Mouse (Mus musculus): Measurements from ENCODE around the gene Lemd1.

The Lemd1 gene

DNA sequence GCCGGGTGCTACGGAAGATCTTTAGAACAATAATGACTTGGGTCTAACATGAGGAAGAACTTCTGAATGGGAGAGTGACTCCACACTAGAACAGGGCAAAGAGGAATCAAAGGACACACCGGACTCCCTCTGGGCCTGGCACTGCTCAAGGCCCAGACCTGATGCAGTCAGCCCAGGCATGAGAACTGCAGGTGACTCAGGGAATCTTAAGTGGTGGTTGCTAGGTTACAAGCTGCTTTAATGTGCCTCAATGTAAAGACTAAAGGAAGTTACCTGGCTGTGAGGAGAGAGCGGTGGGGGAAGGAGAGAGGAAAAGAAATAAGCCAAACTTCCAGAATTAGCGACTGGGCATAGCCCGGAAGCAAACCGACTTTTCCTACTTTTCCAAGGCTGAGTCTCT is 104.3 kb downstream of the Lemd1 start:
- no peak for DNase-seq

DNA sequence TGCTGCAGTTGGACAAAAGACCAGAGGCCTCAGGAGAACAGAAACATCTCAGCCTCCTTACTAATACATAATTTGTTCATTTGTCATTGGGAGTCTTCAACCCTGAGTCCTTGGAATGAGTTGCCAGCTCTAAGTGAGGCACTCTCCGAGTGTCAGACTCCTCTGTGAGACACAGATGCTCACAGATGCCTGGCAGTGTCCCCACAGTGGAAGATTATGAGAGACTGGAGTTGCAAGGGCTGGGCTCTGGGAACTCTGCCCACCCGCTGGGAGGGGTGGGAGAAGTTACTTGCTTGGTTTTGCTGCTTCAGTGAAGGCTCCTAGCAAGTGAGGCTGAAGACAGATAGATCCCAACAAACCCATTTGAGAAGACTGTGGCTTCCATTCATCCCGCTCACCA is 104.8 kb downstream of the Lemd1 start:
- no peak for DNase-seq

DNA sequence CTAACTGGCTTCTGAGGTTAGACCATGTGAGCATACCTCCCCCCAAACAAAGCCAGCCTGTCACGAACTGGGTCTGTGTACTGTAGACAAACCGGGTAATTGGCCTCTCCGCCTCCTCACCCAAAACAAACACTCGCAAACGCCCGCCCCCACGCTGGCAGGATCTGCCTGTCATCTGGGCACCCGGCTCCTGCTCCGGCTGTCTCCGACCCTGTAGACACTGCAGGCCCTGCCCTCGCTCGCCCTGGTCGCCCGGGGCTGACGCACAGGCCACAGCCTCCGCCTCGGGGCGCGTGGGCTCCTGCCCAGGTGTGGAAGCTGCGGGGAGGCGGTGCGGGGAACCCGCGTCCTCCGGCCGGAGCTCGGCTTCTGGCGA is 107.2 kb downstream of the Lemd1 start, which contains the start of gene Klhdc8a:
Gene Klhdc8a, plus strand, starts transcription at position 202 of the 376 bp plus-strand sequence.
- peak; percentile 65 for DNase-seq

- peak; percentile 63 for DNase-seq
Measured at GRCm38 (mm10) chr1:132298801-132299464, 107.7 kb downstream of the Lemd1 start.

DNA sequence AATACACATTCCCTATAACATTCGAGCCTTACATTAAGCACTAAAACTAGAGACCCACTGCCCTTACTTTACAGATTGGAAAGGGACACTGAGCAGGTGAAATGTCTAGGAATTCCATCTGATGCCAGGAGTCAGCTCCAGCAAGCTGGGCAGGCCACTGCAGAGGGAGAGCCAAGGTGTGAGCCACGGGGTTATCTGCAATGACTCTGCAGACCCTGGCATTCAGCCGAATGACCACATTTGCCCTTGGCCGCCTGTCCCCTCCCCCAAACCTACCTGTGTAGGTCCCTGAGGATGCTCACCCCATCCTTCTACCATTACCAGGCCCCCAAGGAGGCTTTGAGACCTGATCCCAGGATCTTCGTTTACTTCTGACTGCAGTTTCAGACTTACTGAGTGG is 108.5 kb downstream of the Lemd1 start:
- no peak for DNase-seq

GRCm38 (mm10) chr1:132301242-132301641 is 110.0 kb downstream of the Lemd1 start:
- no peak for DNase-seq

DNA sequence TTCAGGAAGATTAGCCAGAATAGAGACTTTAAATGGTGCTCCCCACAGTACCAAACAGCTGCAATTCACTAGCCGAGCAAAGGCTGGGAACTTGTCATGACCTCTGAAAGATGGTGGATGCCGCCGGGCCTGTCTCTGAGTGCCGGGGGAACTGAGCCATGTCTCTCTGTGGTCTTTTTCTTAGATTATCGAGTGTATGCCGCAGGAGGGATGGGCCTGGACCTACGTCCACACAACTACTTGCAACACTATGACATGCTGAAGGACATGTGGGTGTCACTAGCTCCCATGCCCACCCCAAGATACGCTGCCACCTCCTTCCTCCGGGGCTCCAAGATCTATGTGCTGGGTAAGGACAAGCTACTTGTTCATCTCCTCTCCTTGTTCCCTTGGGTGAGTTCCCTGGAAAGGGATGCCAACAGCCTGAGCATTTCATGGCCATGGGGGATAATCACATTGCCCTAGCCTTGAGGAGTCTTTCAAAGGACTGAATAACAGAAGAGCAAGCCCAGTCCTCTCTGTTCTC is 111.2 kb downstream of the Lemd1 start:
- DNase-seq: no peak

- DNase-seq: no peak
Measured at GRCm38 (mm10) chr1:132304618-132305214, 113.5 kb downstream of the Lemd1 start.

DNA sequence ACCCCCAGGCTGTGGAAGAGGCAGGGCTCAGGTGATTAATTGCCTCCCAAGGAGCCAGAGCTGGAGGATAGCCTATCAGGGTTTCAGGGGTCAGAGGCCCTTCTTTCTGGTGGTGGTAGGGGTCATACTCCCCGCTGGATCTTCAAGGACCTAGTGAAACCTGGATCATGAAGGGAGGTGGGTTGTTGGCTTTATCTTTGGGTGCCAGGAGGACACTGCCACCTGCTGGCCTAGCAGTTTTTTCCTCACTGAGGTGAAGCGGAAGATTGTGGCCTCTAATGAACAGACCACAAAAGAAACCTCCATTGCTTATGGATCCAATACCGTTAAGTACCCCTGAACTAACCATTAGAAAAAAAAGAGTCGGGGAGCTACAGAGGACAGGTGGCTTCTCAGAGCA is 114.9 kb downstream of the Lemd1 start:
- DNase-seq: no peak

DNA sequence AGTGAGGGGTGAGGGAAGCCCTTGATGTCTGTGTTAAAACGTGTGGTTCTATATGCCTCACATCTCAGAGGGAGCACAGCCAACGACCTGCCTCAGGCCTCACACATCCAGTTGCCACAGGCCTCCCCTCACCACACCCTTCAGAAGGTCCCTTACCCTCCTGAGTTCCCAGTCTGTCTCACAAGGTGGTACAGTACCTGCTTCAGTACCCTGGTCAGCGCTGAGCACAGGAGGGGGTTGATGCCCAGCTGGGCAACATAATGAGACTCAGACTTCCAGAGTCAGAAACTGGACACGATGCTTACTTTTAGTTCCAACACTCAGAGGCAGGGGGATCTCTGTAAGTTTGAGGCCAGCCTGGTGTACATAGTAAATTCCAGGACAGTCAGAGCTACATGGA is 115.6 kb downstream of the Lemd1 start:
- no peak for DNase-seq

DNA sequence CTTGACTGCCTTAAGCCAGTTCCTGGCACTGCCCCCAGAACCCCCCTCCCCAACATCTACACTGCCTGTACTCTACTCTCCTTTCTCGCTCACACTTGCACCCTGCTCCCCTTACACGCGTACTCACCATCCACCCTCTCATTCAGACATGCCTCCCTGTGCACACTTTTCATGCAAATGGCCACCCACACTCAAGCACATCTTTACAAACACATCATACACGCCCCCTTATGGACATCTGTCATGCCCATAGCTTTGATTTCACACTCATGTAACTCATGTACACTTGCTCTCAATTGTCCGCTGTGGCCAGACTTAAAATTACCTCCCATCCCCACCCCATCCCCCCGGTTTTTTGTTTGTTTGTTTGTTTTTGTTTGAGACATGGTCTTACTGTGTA is 116.7 kb downstream of the Lemd1 start:
- DNase-seq: no peak

- no peak for DNase-seq
Measured at GRCm38 (mm10) chr1:132308674-132309073, 117.4 kb downstream of the Lemd1 start.
